In the genomic region with DNA sequence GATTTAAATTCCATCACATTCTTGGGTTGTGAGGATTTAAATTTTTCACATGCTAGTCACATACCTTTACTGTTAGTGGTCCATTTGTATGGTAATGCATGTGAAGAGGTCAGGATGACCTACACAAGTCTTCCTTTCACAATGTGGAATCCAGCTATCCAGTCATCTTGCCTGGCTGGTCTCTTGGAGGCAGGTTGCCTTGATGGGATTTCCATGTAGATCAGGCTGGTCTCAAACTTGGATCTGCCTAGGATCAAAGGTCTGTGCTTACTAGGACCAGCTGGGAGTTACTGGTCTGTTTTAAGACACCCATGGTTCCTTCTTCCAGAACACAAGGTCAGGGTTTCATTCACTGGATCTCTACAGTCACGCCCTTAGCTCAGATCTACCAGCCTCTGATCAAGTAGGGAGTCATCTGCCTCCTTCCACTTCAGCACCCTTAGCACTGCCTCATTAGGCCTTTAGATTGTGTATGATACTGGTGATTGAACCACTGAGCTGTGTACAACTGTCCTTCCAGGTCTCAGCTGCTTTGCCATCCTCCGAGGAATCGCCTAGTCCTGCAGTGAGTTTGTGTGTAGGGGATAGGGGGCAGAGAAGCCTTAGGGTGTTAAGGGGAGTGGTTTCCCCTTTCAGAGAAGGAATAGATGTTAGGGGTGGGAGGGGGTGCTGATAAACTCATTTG, we compare ENCODE assay signal across 8 mouse cellular contexts. TPM values are rescaled to one million over a fixed set of nuclear protein-coding genes. Genes with fewer than 3 reads are reported as not detected.
DNase-seq lines count a peak whose midpoint lies in the region; ATAC-seq and TF ChIP-seq lines count a peak whose summit lies in the region.

No protein-coding gene starts in this region.

- H3K27me3 ChIP-seq in kidney, postnatal 0 days (ENCODE audit: insufficient read depth, low read length), result no peaks in the 10 kb centered on the region
- no peaks in the 10 kb centered on the region for H3K27me3 ChIP-seq in embryonic facial prominence, embryonic 12.5 days
- no peaks in the 10 kb centered on the region for H3K27me3 ChIP-seq in intestine, embryonic 15.5 days (replicated peaks)
- no peaks in the 10 kb centered on the region for H3K27me3 ChIP-seq in midbrain, postnatal 0 days (ENCODE audit: insufficient read depth, low read length)

- H3K9ac ChIP-seq in kidney, postnatal 0 days (ENCODE audit: low read depth, low read length), result no peak overlapping the region
- H3K9ac ChIP-seq in embryonic facial prominence, embryonic 12.5 days, result no peak overlapping the region
- no peak overlapping the region for H3K9ac ChIP-seq in intestine, embryonic 15.5 days
- no peak overlapping the region for H3K9ac ChIP-seq in midbrain, postnatal 0 days (replicated peaks; ENCODE audit: low read length, poor library complexity, severe bottlenecking)

- peak; percentile 28 for DNase-seq in kidney, postnatal 0 days (ENCODE audit: low spot score)
- DNase-seq in kidney, adult 18-20 months, result no peak
- peak; percentile 12 for DNase-seq in midbrain, postnatal 0 days (ENCODE audit: low spot score)
- DNase-seq in urinary bladder, postnatal 25 days (ENCODE audit: low spot score), result no peak
- DNase-seq in ovary, adult 18-20 months (ENCODE audit: low spot score), result no peak
- no peak for DNase-seq in gastrocnemius, adult 8-10 months (ENCODE audit: low spot score in 2 of 2)

- peaks cover 29% of the 10 kb centered on the region for H3K36me3 ChIP-seq in kidney, postnatal 0 days (ENCODE audit: insufficient read depth, low read length)
- peaks cover 42% of the 10 kb centered on the region for H3K36me3 ChIP-seq in embryonic facial prominence, embryonic 12.5 days
- peaks cover 2% of the 10 kb centered on the region; the same call in 1 of the 2 replicates for H3K36me3 ChIP-seq in intestine, embryonic 15.5 days
- peaks cover 20% of the 10 kb centered on the region; the same call in 1 of the 2 replicates for H3K36me3 ChIP-seq in midbrain, postnatal 0 days (ENCODE audit: insufficient read depth, low read length)

- 19% methylated on average over 3 of the region's 3 CpGs for WGBS in kidney, postnatal 0 days
- 11% methylated on average over 3 of the region's 3 CpGs for WGBS in embryonic facial prominence, embryonic 12.5 days
- 15% methylated on average over 3 of the region's 3 CpGs for WGBS in intestine, embryonic 15.5 days
- WGBS in midbrain, postnatal 0 days, result 19% methylated on average over 3 of the region's 3 CpGs

- H3K4me1 ChIP-seq in kidney, postnatal 0 days (replicated peaks; ENCODE audit: insufficient read depth, low read length), result peaks cover 6% of the 10 kb centered on the region; the same call in 1 of the 2 replicates
- peaks cover 5% of the 10 kb centered on the region for H3K4me1 ChIP-seq in embryonic facial prominence, embryonic 12.5 days
- H3K4me1 ChIP-seq in intestine, embryonic 15.5 days (replicated peaks), result no peaks in the 10 kb centered on the region
- peaks cover 3% of the 10 kb centered on the region; the same call in 1 of the 2 replicates for H3K4me1 ChIP-seq in midbrain, postnatal 0 days (ENCODE audit: insufficient read depth, low read length)

- peak overlapping the region; percentile 32 for H3K27ac ChIP-seq in kidney, postnatal 0 days
- H3K27ac ChIP-seq in embryonic facial prominence, embryonic 12.5 days, result peak overlapping the region; percentile 61
- H3K27ac ChIP-seq in intestine, embryonic 15.5 days, result peak overlapping the region; percentile 28; the same call in 1 of the 2 replicates
- peak overlapping the region; percentile 55 for H3K27ac ChIP-seq in midbrain, postnatal 0 days (ENCODE audit: low read depth, low read length)

- no peak; the same call in 1 of the 2 replicates for ATAC-seq in kidney, postnatal 0 days (replicated peaks; ENCODE audit: low FRiP score, low read depth)
- ATAC-seq in embryonic facial prominence, embryonic 12.5 days (ENCODE audit: insufficient number of reproducible peaks, insufficient read depth, low FRiP score, low TSS enrichment), result 0 out of 2 replicates have a peak, but pooled peaks have one; percentile 32
- ATAC-seq in intestine, embryonic 15.5 days, result peak; percentile 35
- no peak for ATAC-seq in midbrain, postnatal 0 days (ENCODE audit: low FRiP score)

- H3K4me2 ChIP-seq in kidney, postnatal 0 days (ENCODE audit: low read length), result no peak overlapping the region
- H3K4me2 ChIP-seq in embryonic facial prominence, embryonic 12.5 days (replicated peaks), result no peak overlapping the region
- no peak overlapping the region for H3K4me2 ChIP-seq in intestine, embryonic 15.5 days (replicated peaks)
- H3K4me2 ChIP-seq in midbrain, postnatal 0 days (ENCODE audit: low read depth, low read length, poor library complexity, severe bottlenecking), result no peak overlapping the region

- H3K4me3 ChIP-seq in kidney, postnatal 0 days (replicated peaks; ENCODE audit: low read depth, low read length), result no peak overlapping the region
- H3K4me3 ChIP-seq in embryonic facial prominence, embryonic 12.5 days, result no peak overlapping the region
- H3K4me3 ChIP-seq in intestine, embryonic 15.5 days (replicated peaks), result no peak overlapping the region
- H3K4me3 ChIP-seq in midbrain, postnatal 0 days (ENCODE audit: low read depth, low read length), result no peak overlapping the region

- TF ChIP-seq CTCF in kidney, postnatal 0 days (IDR thresholded peaks at IDR 0.05; ENCODE audit: low read depth), result no peak
- TF ChIP-seq CTCF in midbrain, postnatal 0 days (IDR thresholded peaks at IDR 0.05), result no peak

- no peaks in the 10 kb centered on the region for H3K9me3 ChIP-seq in kidney, postnatal 0 days (replicated peaks; ENCODE audit: low read length)
- H3K9me3 ChIP-seq in embryonic facial prominence, embryonic 12.5 days, result no peaks in the 10 kb centered on the region
- no peaks in the 10 kb centered on the region for H3K9me3 ChIP-seq in intestine, embryonic 15.5 days
- H3K9me3 ChIP-seq in midbrain, postnatal 0 days (ENCODE audit: low read length), result no peaks in the 10 kb centered on the region

RNA-seq across cellular contexts. Expression of gene Zbtb37, which starts 5.2 kb away (rescaled TPM):
- 5.1 and 7.4 TPM in 2 replicates for polyA plus RNA-seq in kidney, postnatal 0 days (2015; fragmentation: Nextera tagmentation; extraction: Ambion mirVana)
- polyA plus RNA-seq in embryonic facial prominence, embryonic 12.5 days (2016; fragmentation: Nextera tagmentation; extraction: Ambion mirVana), result 8.9 and 9.4 TPM in 2 replicates
- polyA plus RNA-seq in intestine, embryonic 15.5 days (2015; fragmentation: Nextera tagmentation; extraction: Ambion mirVana), result 6.0 and 8.3 TPM in 2 replicates
- 35.5 and 55.6 TPM in 2 replicates for total RNA-seq in midbrain, postnatal 0 days (2014; rRNA removed)
- 8.5 and 12.7 TPM in 2 replicates for polyA plus RNA-seq in midbrain, postnatal 0 days (2015; fragmentation: Nextera tagmentation; extraction: Ambion mirVana)
- 10 to 100 TPM in 2 of 4 experiments, 1 to 10 TPM in 2; 6.5 to 15.4 (median 9.2) TPM for total RNA-seq in gastrocnemius, adult 8-10 months (2022)

RNA-seq across cellular contexts. Expression of gene Dars2, which starts 30.6 kb away (rescaled TPM):
- 23.5 and 25.8 TPM in 2 replicates for polyA plus RNA-seq in kidney, postnatal 0 days (2015; fragmentation: Nextera tagmentation; extraction: Ambion mirVana)
- 32.5 and 35.2 TPM in 2 replicates for polyA plus RNA-seq in embryonic facial prominence, embryonic 12.5 days (2016; fragmentation: Nextera tagmentation; extraction: Ambion mirVana)
- 44.9 and 46.9 TPM in 2 replicates for polyA plus RNA-seq in intestine, embryonic 15.5 days (2015; fragmentation: Nextera tagmentation; extraction: Ambion mirVana)
- total RNA-seq in midbrain, postnatal 0 days (2014; rRNA removed), result 12.9 and 14.6 TPM in 2 replicates
- 19.6 and 22.9 TPM in 2 replicates for polyA plus RNA-seq in midbrain, postnatal 0 days (2015; fragmentation: Nextera tagmentation; extraction: Ambion mirVana)
- 10 to 100 TPM; 12.0 to 19.4 (median 15.6) TPM for total RNA-seq in gastrocnemius, adult 8-10 months (2022)

RNA-seq across cellular contexts. Expression of gene Cenpl, which starts 30.6 kb away (rescaled TPM):
- 16.7 and 17.8 TPM in 2 replicates for polyA plus RNA-seq in kidney, postnatal 0 days (2015; fragmentation: Nextera tagmentation; extraction: Ambion mirVana)
- 31.9 and 32.3 TPM in 2 replicates for polyA plus RNA-seq in embryonic facial prominence, embryonic 12.5 days (2016; fragmentation: Nextera tagmentation; extraction: Ambion mirVana)
- 23.9 and 27.5 TPM in 2 replicates for polyA plus RNA-seq in intestine, embryonic 15.5 days (2015; fragmentation: Nextera tagmentation; extraction: Ambion mirVana)
- total RNA-seq in midbrain, postnatal 0 days (2014; rRNA removed), result 1.4 and 2.0 TPM in 2 replicates
- polyA plus RNA-seq in midbrain, postnatal 0 days (2015; fragmentation: Nextera tagmentation; extraction: Ambion mirVana), result 5.2 and 6.1 TPM in 2 replicates
- under 1 TPM; 0.34 to 0.74 (median 0.41) TPM for total RNA-seq in gastrocnemius, adult 8-10 months (2022)

Comparison
In these comparisons a context has a peak if more than half of its experiments do, and no peak if none do; other contexts are left out.
1. DNase-seq: peak in kidney, postnatal 0 days (single experiment) and midbrain, postnatal 0 days (single experiment); none in kidney, adult 18-20 months (single experiment), urinary bladder, postnatal 25 days (single experiment), ovary, adult 18-20 months (single experiment) and gastrocnemius, adult 8-10 months (0 of 2).
2. ATAC-seq: peak in embryonic facial prominence, embryonic 12.5 days (single experiment) and intestine, embryonic 15.5 days (single experiment); none in kidney, postnatal 0 days (single experiment) and midbrain, postnatal 0 days (single experiment).
3. Peak in every context shown above with its lines, with median percentiles within 50 percentile points of each other: H3K27ac ChIP-seq.